Mouse (Mus musculus) E14TG2a.4 (cell line): ENCODE measurements around the gene Tgfbr1.

Experiments used
- CTCF ChIP-seq: conservative IDR thresholded peaks from 2 replicates; pipeline ENCODE4 v1.5.1; 2014; ENCODE audit warnings: low read length
- NANOG ChIP-seq: IDR thresholded peaks from 2 replicates; pipeline ENCODE4 v1.6.1; 2014; ENCODE audit warnings: borderline replicate concordance, low read length, mixed read lengths
- POU5F1 ChIP-seq: IDR thresholded peaks from 2 replicates; pipeline ENCODE4 v1.6.1; 2014; ENCODE audit warnings: low read length, borderline replicate concordance

DNA sequence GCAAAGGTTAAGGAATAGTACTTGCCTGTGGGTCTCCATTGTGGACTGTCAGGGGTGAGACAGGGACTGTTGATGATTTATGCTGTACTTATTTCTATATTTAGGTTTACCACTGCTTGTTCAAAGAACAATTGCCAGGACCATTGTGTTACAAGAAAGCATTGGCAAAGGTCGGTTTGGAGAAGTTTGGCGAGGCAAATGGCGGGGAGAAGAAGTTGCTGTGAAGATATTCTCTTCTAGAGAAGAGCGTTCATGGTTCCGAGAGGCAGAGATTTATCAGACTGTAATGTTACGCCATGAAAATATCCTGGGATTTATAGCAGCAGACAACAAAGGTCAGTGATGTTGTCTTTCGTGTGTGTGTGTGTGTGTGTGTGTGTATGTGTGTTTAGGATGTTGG is 43.2 kb downstream of the Tgfbr1 start:
- no peak for TF ChIP-seq CTCF
- TF ChIP-seq POU5F1: no peak
- TF ChIP-seq NANOG: no peak
